Mouse (Mus musculus): Measurements from ENCODE around the gene 4930568D16Rik. TPM values are rescaled to one million over a fixed set of nuclear protein-coding genes. Genes with fewer than 3 reads are reported as not detected.

The 4930568D16Rik gene
- not detected in 2 replicates for polyA plus RNA-seq (2015; fragmentation: Nextera tagmentation; extraction: Ambion mirVana)

DNA sequence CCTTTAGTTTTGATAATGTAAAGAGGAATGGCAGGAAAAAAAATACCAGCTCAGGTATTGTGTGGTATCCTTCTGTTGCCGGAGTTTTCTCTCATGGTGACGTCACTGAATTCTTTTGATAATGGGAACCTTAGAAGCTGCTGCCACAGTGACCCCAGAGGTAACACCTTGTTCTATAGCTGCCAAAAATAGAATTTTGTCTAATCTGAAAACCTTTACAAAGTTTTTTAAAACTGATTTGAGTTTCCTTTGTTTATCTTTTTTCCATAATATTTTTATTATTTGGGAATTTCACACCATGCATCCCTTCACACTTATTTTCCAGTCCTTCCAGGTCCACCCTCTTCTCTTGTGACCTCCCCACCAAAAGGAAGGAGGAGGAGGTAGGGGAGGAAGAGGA is at the start of gene 4930568D16Rik:
Gene 4930568D16Rik, minus strand, starts transcription at position 101 of the 400 bp plus-strand sequence.
- no peak for ATAC-seq (ENCODE audit: low FRiP score)
- Histone ChIP-seq H3K4me3 (no peak within 1 kb of the TSS), H3K36me3 (no peaks in the 10 kb centered on the region), H3K9ac (no peak within 1 kb of the TSS), H3K4me1 (replicated peaks) (no peaks in the 10 kb centered on the region), H3K9me3 (peaks cover 6% of the 10 kb centered on the region; the same call in 1 of the 2 replicates), H3K4me2 (no peak within 1 kb of the TSS), H3K27me3 (no peaks in the 10 kb centered on the region), H3K27ac (no peak within 1 kb of the TSS)
- WGBS, result 83% methylated on average over 2 of the region's 2 CpGs

DNA sequence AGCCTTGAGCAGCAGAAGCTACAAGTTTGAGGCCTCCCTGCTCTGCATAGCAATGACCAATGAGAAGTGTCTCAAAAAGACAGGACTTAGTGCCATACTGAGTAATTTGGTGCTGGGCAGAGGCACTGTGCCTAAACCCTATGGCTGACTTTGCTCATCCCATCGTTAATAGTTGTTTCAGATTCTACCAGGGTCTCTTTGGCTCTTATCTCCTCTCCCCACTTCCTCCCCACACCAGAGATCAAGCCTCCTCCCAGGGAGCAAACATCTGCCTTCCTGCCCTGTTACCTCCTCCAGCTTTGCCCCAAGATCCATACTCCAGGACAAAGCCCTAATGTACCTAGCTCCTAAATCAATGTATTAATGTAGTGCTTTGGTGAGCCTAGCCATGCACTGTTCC is 49.7 kb upstream of the 4930568D16Rik start:
- H3K9ac ChIP-seq, result no peak overlapping the region
- H3K4me3 ChIP-seq, result no peak overlapping the region
- no peaks in the 10 kb centered on the region for H3K4me1 ChIP-seq (replicated peaks)
- no peak for ATAC-seq (ENCODE audit: low FRiP score)
- H3K27ac ChIP-seq, result no peak overlapping the region
- no peaks in the 10 kb centered on the region for H3K27me3 ChIP-seq
- H3K36me3 ChIP-seq, result 0 out of 2 replicates have a peak, but pooled peaks cover 3% of the 10 kb centered on the region
- H3K9me3 ChIP-seq, result no peaks in the 10 kb centered on the region
- H3K4me2 ChIP-seq, result no peak overlapping the region
- WGBS, result 100% methylated on average over 1 of the region's 1 CpGs

DNA sequence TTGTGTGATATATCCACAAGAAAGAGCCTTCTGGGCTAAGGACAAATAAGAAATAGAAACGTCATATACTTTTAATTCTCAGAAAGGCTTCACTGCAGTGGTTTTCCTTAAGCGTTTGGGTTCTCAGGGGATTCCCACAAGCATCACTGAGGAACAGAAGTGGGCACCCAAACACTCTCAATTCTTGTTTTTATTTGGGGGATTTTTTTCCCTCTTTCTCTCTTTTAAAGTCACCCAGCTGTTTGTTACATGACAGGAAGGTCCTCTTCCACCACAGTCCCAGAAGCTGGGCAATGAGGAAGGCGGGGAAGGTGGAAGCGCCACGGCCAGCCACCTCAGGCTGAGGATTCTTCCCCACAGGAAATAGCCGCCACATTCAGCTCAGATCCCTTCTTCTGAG is 48.9 kb upstream of the 4930568D16Rik start:
- 92% methylated on average over 6 of the region's 6 CpGs for WGBS
- no peak overlapping the region for H3K27ac ChIP-seq
- ATAC-seq (ENCODE audit: low FRiP score), result no peak
- H3K4me1 ChIP-seq (replicated peaks), result no peaks in the 10 kb centered on the region
- H3K4me2 ChIP-seq, result no peak overlapping the region
- no peaks in the 10 kb centered on the region for H3K9me3 ChIP-seq
- H3K4me3 ChIP-seq, result no peak overlapping the region
- H3K36me3 ChIP-seq, result 0 out of 2 replicates have a peak, but pooled peaks cover 3% of the 10 kb centered on the region
- H3K27me3 ChIP-seq, result no peaks in the 10 kb centered on the region
- H3K9ac ChIP-seq, result no peak overlapping the region

GRCm38 (mm10) chr2:35412810-35413209 is 45.3 kb upstream of the 4930568D16Rik start:
- Histone ChIP-seq H3K27ac (no peak overlapping the region), H3K4me2 (no peak overlapping the region), H3K4me1 (replicated peaks) (no peaks in the 10 kb centered on the region), H3K27me3 (no peaks in the 10 kb centered on the region), H3K9me3 (no peaks in the 10 kb centered on the region), H3K36me3 (no peaks in the 10 kb centered on the region), H3K4me3 (no peak overlapping the region), H3K9ac (no peak overlapping the region)
- 100% methylated on average over 3 of the region's 3 CpGs for WGBS
- no peak for ATAC-seq (ENCODE audit: low FRiP score)

DNA sequence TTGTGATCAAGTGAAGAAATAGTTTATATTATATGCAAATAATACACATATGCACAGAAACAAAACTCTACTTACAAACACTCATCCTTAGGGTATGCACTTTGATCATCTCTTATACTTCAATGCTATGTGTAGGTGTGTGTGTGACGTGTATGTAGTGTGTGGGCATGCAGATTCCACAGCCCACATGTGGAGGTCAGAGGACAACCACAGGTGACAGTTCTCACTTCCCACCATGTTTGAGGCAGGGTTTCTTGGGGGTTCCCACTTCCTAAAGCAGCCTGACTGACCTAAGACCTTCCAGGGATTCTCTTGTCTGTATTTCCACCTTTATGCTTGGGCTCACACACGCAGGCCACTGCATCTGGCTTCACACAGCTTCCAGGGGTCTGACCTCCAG is 44.7 kb upstream of the 4930568D16Rik start:
- H3K4me3 ChIP-seq, result no peak overlapping the region
- no peaks in the 10 kb centered on the region for H3K4me1 ChIP-seq (replicated peaks)
- H3K27ac ChIP-seq, result no peak overlapping the region
- no peaks in the 10 kb centered on the region for H3K9me3 ChIP-seq
- H3K4me2 ChIP-seq, result no peak overlapping the region
- H3K9ac ChIP-seq, result no peak overlapping the region
- no peak for ATAC-seq (ENCODE audit: low FRiP score)
- no peaks in the 10 kb centered on the region for H3K36me3 ChIP-seq
- H3K27me3 ChIP-seq, result no peaks in the 10 kb centered on the region
- 81% methylated on average over 2 of the region's 2 CpGs for WGBS

DNA sequence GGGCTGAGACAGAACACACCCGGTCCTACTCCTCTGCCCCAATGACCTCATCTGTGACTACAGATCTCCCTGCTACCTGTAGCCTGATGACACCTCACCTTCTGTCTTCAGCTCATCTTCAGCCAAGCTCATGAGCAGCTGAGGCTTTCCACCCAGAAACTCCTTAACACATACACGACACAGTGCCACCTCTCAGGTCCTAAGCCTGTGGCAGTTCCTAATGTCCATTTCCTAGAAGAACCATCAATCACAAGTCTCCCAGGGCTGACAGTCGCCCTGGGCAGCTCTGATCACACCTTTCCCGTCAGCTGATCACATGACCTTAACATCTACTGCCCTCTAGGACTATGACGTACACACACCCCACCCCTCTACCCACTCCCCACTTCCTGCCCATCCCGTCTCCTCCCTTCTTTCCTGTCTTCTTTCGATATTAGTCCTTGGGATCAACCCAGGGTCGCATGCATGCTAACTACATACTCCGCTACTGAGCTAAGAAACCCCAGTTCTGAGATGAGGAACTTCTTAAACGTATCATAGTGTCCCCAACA is 44.2 kb upstream of the 4930568D16Rik start:
- Histone ChIP-seq H3K27ac (no peak overlapping the region), H3K4me2 (no peak overlapping the region), H3K4me1 (replicated peaks) (no peaks in the 10 kb centered on the region), H3K9ac (no peak overlapping the region), H3K27me3 (no peaks in the 10 kb centered on the region), H3K9me3 (no peaks in the 10 kb centered on the region), H3K36me3 (no peaks in the 10 kb centered on the region), H3K4me3 (no peak overlapping the region)
- WGBS, result 78% methylated on average over 10 of the region's 10 CpGs
- ATAC-seq (ENCODE audit: low FRiP score), result no peak

DNA sequence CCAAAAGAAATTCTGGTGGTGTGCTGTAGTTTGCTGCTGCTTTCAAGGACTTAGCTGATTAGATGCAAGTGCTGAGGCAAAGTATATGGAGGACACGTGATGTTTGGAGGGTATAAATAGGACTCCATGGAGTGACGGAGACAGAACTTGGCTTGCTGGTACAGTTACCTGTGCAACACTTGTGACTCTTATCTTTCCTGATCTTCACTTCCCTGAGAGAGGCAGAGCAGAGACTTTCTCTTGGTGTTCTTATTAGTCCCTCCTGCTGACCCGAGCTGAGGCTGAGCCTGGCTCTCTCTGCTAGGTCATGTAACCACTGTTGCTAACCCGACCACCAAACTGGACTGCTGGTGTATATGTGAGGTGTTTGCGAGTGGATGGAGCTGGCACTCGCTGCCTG is 41.9 kb upstream of the 4930568D16Rik start:
- Histone ChIP-seq H3K27me3 (no peaks in the 10 kb centered on the region), H3K27ac (no peak overlapping the region), H3K4me1 (replicated peaks) (no peaks in the 10 kb centered on the region), H3K9me3 (no peaks in the 10 kb centered on the region), H3K36me3 (no peaks in the 10 kb centered on the region), H3K4me3 (no peak overlapping the region), H3K9ac (no peak overlapping the region), H3K4me2 (no peak overlapping the region)
- WGBS, result 93% methylated on average over 6 of the region's 6 CpGs
- no peak for ATAC-seq (ENCODE audit: low FRiP score)

- Histone ChIP-seq H3K36me3 (no peaks in the 10 kb centered on the region), H3K27me3 (no peaks in the 10 kb centered on the region), H3K9me3 (no peaks in the 10 kb centered on the region), H3K4me1 (replicated peaks) (no peaks in the 10 kb centered on the region), H3K4me2 (no peak overlapping the region), H3K27ac (no peak overlapping the region), H3K4me3 (no peak overlapping the region), H3K9ac (no peak overlapping the region)
- no peak for ATAC-seq (ENCODE audit: low FRiP score)
- 76% methylated on average over 5 of the region's 5 CpGs for WGBS
These were observed 41.0 kb upstream of the 4930568D16Rik start for GRCm38 (mm10) chr2:35408409-35409110.

DNA sequence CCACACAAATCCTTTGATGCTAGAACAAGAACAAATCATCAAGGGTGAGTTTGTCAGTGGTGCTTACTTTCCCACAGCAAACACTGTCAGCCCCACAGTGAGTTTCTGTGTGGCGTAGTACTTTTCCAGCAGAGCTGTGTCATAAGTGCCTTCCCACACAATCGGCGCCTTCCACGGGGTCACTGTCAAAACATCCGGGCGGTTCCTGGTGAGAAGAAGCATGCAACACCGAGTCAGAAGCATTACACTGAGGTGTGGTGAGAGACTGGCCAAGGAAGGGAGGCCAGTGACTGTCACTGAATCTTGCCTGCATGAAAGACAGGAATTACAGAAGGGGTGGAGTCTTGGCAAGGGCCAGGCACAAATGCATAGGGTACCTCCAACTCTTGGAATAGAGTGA is 40.3 kb upstream of the 4930568D16Rik start:
- Histone ChIP-seq H3K27me3 (no peaks in the 10 kb centered on the region), H3K27ac (no peak overlapping the region), H3K9me3 (no peaks in the 10 kb centered on the region), H3K4me1 (replicated peaks) (no peaks in the 10 kb centered on the region), H3K4me3 (no peak overlapping the region), H3K4me2 (no peak overlapping the region), H3K9ac (no peak overlapping the region), H3K36me3 (no peaks in the 10 kb centered on the region)
- ATAC-seq (ENCODE audit: low FRiP score), result no peak
- 76% methylated on average over 7 of the region's 7 CpGs for WGBS

- no peak overlapping the region for H3K9ac ChIP-seq
These were observed 39.7 kb upstream of the 4930568D16Rik start for GRCm38 (mm10) chr2:35407266-35407665.

GRCm38 (mm10) chr2:35406611-35407010 is 39.1 kb upstream of the 4930568D16Rik start:
- H3K36me3 ChIP-seq, result no peaks in the 10 kb centered on the region
- no peak overlapping the region for H3K27ac ChIP-seq
- no peak for ATAC-seq (ENCODE audit: low FRiP score)
- no peaks in the 10 kb centered on the region for H3K4me1 ChIP-seq (replicated peaks)
- WGBS, result 75% methylated on average over 1 of the region's 1 CpGs
- H3K4me2 ChIP-seq, result no peak overlapping the region
- no peaks in the 10 kb centered on the region for H3K27me3 ChIP-seq
- H3K4me3 ChIP-seq, result no peak overlapping the region
- H3K9ac ChIP-seq, result no peak overlapping the region
- no peaks in the 10 kb centered on the region for H3K9me3 ChIP-seq

More at GRCm38 (mm10) chr2:35407266-35407665, 39.7 kb upstream of the 4930568D16Rik start:
- no peak for ATAC-seq (ENCODE audit: low FRiP score)
- no peaks in the 10 kb centered on the region for H3K27me3 ChIP-seq
- no peak overlapping the region for H3K4me3 ChIP-seq
- no peaks in the 10 kb centered on the region for H3K4me1 ChIP-seq (replicated peaks)
- H3K27ac ChIP-seq, result no peak overlapping the region
- no peak overlapping the region for H3K4me2 ChIP-seq
- no peaks in the 10 kb centered on the region for H3K36me3 ChIP-seq
- no peaks in the 10 kb centered on the region for H3K9me3 ChIP-seq
- 83% methylated on average over 6 of the region's 6 CpGs for WGBS

GRCm38 (mm10) chr2:35402391-35402790 is 34.9 kb upstream of the 4930568D16Rik start:
- H3K9me3 ChIP-seq, result no peaks in the 10 kb centered on the region
- no peaks in the 10 kb centered on the region for H3K36me3 ChIP-seq
- H3K27me3 ChIP-seq, result no peaks in the 10 kb centered on the region
- H3K4me3 ChIP-seq, result no peak overlapping the region
- 96% methylated on average over 16 of the region's 16 CpGs for WGBS
- ATAC-seq (ENCODE audit: low FRiP score), result no peak
- no peak overlapping the region for H3K27ac ChIP-seq
- no peak overlapping the region for H3K9ac ChIP-seq
- no peaks in the 10 kb centered on the region; the same call in 1 of the 2 replicates for H3K4me1 ChIP-seq (replicated peaks)
- H3K4me2 ChIP-seq, result no peak overlapping the region

DNA sequence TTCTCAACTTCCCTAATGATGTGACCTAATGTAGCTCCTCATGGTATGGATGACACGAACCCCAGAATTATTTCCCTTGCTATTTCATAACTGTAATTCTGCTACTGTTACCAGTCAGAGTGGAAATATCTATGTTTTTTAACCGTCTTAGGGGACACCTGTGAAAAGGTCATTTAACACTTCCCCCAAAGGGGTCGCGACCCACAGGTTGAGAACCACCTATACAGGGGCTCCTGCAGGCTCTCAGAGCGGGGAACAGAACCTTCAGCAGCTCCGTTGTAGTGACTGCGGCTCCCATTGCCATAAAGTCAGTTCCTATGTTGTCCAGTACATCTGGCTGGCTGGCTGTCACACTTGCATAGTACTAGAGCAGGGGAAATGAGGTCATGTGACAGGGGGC is 33.2 kb upstream of the 4930568D16Rik start:
- H3K27ac ChIP-seq, result no peak overlapping the region
- no peak overlapping the region for H3K4me2 ChIP-seq
- no peaks in the 10 kb centered on the region for H3K36me3 ChIP-seq
- H3K4me3 ChIP-seq, result no peak overlapping the region
- H3K27me3 ChIP-seq, result no peaks in the 10 kb centered on the region
- no peaks in the 10 kb centered on the region for H3K9me3 ChIP-seq
- peaks cover 4% of the 10 kb centered on the region; the same call in 1 of the 2 replicates for H3K4me1 ChIP-seq (replicated peaks)
- ATAC-seq (ENCODE audit: low FRiP score), result no peak
- H3K9ac ChIP-seq, result no peak overlapping the region
- WGBS, result 93% methylated on average over 7 of the region's 7 CpGs
